Mouse (Mus musculus) CH12.LX (cell line): ENCODE measurements around the gene Gm20388. TPM values are rescaled to one million over a fixed set of nuclear protein-coding genes. Genes with fewer than 3 reads are reported as not detected.

Experiments used
- DNase-seq: peaks from one replicate; pipeline ENCODE4 v3.0.0-alpha.2; 2013; ENCODE audit errors: extremely low read depth
- H3K27ac ChIP-seq: 2 replicates; pipeline ENCODE4 v1.5.1; 2012; ENCODE audit warnings: low read depth, mild to moderate bottlenecking, control low read depth, moderate library complexity; ENCODE audit not compliant: insufficient read depth
- H3K27me3 ChIP-seq: replicated peaks from 2 replicates; pipeline ENCODE3; 2012; ENCODE audit warnings: inconsistent platforms
- H3K36me3 ChIP-seq, 2 experiments: replicated peaks in 1 of 2; 2 replicates each; pipeline versions ENCODE3 to v1.6.1; 2012; ENCODE audit warnings: inconsistent platforms in 1 of 2, low read length in 1 of 2, mild to moderate bottlenecking in 1 of 2, mixed read lengths in 1 of 2, moderate library complexity in 1 of 2; ENCODE audit not compliant: control insufficient read depth in 1 of 2, insufficient read depth in 1 of 2
- H3K4me1 ChIP-seq, 2 experiments: 2 replicates each; pipeline ENCODE4 v1.6.1; 2012; ENCODE audit warnings: inconsistent platforms in 1 of 2, moderate library complexity in 1 of 2; ENCODE audit not compliant: insufficient read depth in 2 of 2, control insufficient read depth in 1 of 2
- H3K4me2 ChIP-seq: 2 replicates; pipeline ENCODE4 v1.6.1; 2012; ENCODE audit warnings: low read depth, mild to moderate bottlenecking, control low read depth; ENCODE audit not compliant: poor library complexity, insufficient read depth, severe bottlenecking
- H3K4me3 ChIP-seq, 3 experiments: fragments of 150-350 bp in 1 of 3; sonication (generic) in 1 of 3; replicated peaks in 1 of 3; 2 replicates each; pipeline versions ENCODE3 to v1.5.1; 2011 to 2012; ENCODE audit warnings: low read depth in 2 of 3, low read length in 2 of 3, mild to moderate bottlenecking in 2 of 3, moderate library complexity in 2 of 3, control low read depth in 1 of 3, improper control_type of control experiment in 1 of 3, inconsistent platforms in 1 of 3, mixed read lengths in 1 of 3; ENCODE audit not compliant: poor library complexity in 1 of 3
- H3K79me2 ChIP-seq: replicated peaks from 2 replicates; pipeline ENCODE4 v1.6.1; 2012; ENCODE audit warnings: mild to moderate bottlenecking, moderate library complexity; ENCODE audit not compliant: control insufficient read depth, poor library complexity, insufficient read depth, severe bottlenecking; ENCODE audit errors: extremely low read depth
- H3K9ac ChIP-seq: 2 replicates; pipeline ENCODE4 v1.6.1; 2012; ENCODE audit warnings: low read depth, mild to moderate bottlenecking, control low read depth, moderate library complexity; ENCODE audit not compliant: insufficient read depth
- H3K9me3 ChIP-seq: replicated peaks from 2 replicates; pipeline ENCODE3; 2012; ENCODE audit warnings: low read length, inconsistent platforms, mixed read lengths
- BHLHE40 ChIP-seq: IDR thresholded peaks from 2 replicates; pipeline ENCODE4 v1.6.1; 2011; ENCODE audit warnings: mild to moderate bottlenecking, low read depth, low read length, improper control_type of control experiment
- CHD2 ChIP-seq: IDR thresholded peaks from 2 replicates; pipeline ENCODE4 v1.6.1; 2011; ENCODE audit warnings: low read length, improper control_type of control experiment
- CTCF ChIP-seq, 2 experiments: IDR thresholded peaks in 1 of 2; conservative IDR thresholded peaks in 1 of 2; 2 replicates each; pipeline ENCODE4 v1.5.1; 2011 to 2012; ENCODE audit warnings: low read depth in 2 of 2, low read length in 2 of 2, improper control_type of control experiment in 1 of 2, inconsistent platforms in 1 of 2, mild to moderate bottlenecking in 1 of 2, moderate library complexity in 1 of 2
- E2F4 ChIP-seq: IDR thresholded peaks from 2 replicates; pipeline ENCODE4 v1.6.1; 2011; ENCODE audit warnings: low read depth, low read length, improper control_type of control experiment; ENCODE audit not compliant: insufficient replicate concordance
- ELF1 ChIP-seq: IDR thresholded peaks from 2 replicates; pipeline ENCODE4 v1.6.1; 2014; ENCODE audit warnings: low read depth, mild to moderate bottlenecking, inconsistent platforms, low read length, improper control_type of control experiment
- EP300 ChIP-seq: IDR thresholded peaks from 2 replicates; pipeline ENCODE4 v1.6.1; 2011; ENCODE audit warnings: low read length, improper control_type of control experiment
- ETS1 ChIP-seq: conservative IDR thresholded peaks from 2 replicates; pipeline ENCODE4 v1.6.1; 2012; ENCODE audit warnings: low read depth, mild to moderate bottlenecking, inconsistent platforms, low read length, improper control_type of control experiment, moderate library complexity
- GABPA ChIP-seq: IDR thresholded peaks from 2 replicates; pipeline ENCODE4 v1.6.1; 2012; ENCODE audit warnings: low read depth, low read length, improper control_type of control experiment, inconsistent platforms; ENCODE audit not compliant: insufficient replicate concordance
- HCFC1 ChIP-seq: IDR thresholded peaks from 2 replicates; pipeline ENCODE4 v1.6.1; 2012; ENCODE audit warnings: low read depth, mild to moderate bottlenecking, inconsistent platforms, low read length, improper control_type of control experiment
- MAFK ChIP-seq: IDR thresholded peaks from 2 replicates; pipeline ENCODE4 v1.6.1; 2011; ENCODE audit warnings: low read length, improper control_type of control experiment; ENCODE audit not compliant: insufficient replicate concordance
- MAX ChIP-seq: IDR thresholded peaks from 2 replicates; pipeline ENCODE4 v1.6.1; 2011; ENCODE audit warnings: low read length, improper control_type of control experiment
- MAZ ChIP-seq: IDR thresholded peaks from 2 replicates; pipeline ENCODE4 v1.6.1; 2012; ENCODE audit warnings: low read depth, mild to moderate bottlenecking, inconsistent platforms, low read length, improper control_type of control experiment, moderate library complexity
- MEF2A ChIP-seq: IDR thresholded peaks from 2 replicates; pipeline ENCODE4 v1.6.1; 2014; ENCODE audit warnings: low read depth, mild to moderate bottlenecking, inconsistent platforms, low read length, improper control_type of control experiment, borderline replicate concordance
- MYC ChIP-seq: IDR thresholded peaks from 2 replicates; pipeline ENCODE4 v1.6.1; 2011; ENCODE audit warnings: low read depth, mild to moderate bottlenecking, improper control_type of control experiment, low read length
- NELFE ChIP-seq: IDR thresholded peaks from 2 replicates; pipeline ENCODE4 v1.6.1; 2011; ENCODE audit warnings: low read depth, low read length, improper control_type of control experiment
- NRF1 ChIP-seq: IDR thresholded peaks from 2 replicates; pipeline ENCODE4 v1.6.1; 2014; ENCODE audit warnings: low read depth, mild to moderate bottlenecking, inconsistent platforms, low read length, improper control_type of control experiment, moderate library complexity
- POLR2A ChIP-seq: IDR thresholded peaks from 2 replicates; pipeline ENCODE4 v1.6.1; 2011; ENCODE audit warnings: low read depth, mild to moderate bottlenecking, improper control_type of control experiment, low read length
- SIN3A ChIP-seq: IDR thresholded peaks from 2 replicates; pipeline ENCODE4 v1.6.1; 2012; ENCODE audit warnings: low read length, improper control_type of control experiment, inconsistent platforms
- SMC3 ChIP-seq: IDR thresholded peaks from 2 replicates; pipeline ENCODE4 v1.6.1; 2011; ENCODE audit warnings: low read depth, low read length, improper control_type of control experiment
- TBP ChIP-seq: conservative IDR thresholded peaks from 2 replicates; pipeline ENCODE4 v1.6.1; 2011; ENCODE audit warnings: low read depth, low read length, improper control_type of control experiment
- TCF12 ChIP-seq: IDR thresholded peaks from 2 replicates; pipeline ENCODE4 v1.6.1; 2014; ENCODE audit warnings: low read depth, mild to moderate bottlenecking, inconsistent platforms, low read length, improper control_type of control experiment
- UBTF ChIP-seq: IDR thresholded peaks from 2 replicates; pipeline ENCODE4 v1.6.1; 2012; ENCODE audit warnings: low read depth, mild to moderate bottlenecking, inconsistent platforms, low read length, improper control_type of control experiment, moderate library complexity
- USF1 ChIP-seq: IDR thresholded peaks from 2 replicates; pipeline ENCODE4 v1.6.1; 2014; ENCODE audit warnings: low read depth, mild to moderate bottlenecking, inconsistent platforms, low read length, improper control_type of control experiment
- ZKSCAN1 ChIP-seq: IDR thresholded peaks from 2 replicates; pipeline ENCODE4 v1.6.1; 2012; ENCODE audit warnings: low read depth, inconsistent platforms, low read length, improper control_type of control experiment, borderline replicate concordance
- ZMIZ1 ChIP-seq: IDR thresholded peaks from 2 replicates; pipeline ENCODE4 v1.6.1; 2012; ENCODE audit warnings: low read depth, mild to moderate bottlenecking, inconsistent platforms, low read length, improper control_type of control experiment
- ZNF384 ChIP-seq: IDR thresholded peaks from 2 replicates; pipeline ENCODE4 v1.6.1; 2012; ENCODE audit warnings: low read depth, low read length, improper control_type of control experiment, inconsistent platforms
- dilution Hi-C: fragments of 300-500 bp; cut with MboI; formaldehyde crosslinking; loops from 2 replicates; pipeline ENCODE4 v1.14.3; 2020; ENCODE audit warnings: low sequenced_read_pairs; ENCODE audit not compliant: extremely low pct_unique_long_range_greater_than_20kb, extremely low pct_ligation_motif_present
- in situ Hi-C: fragments of 300-500 bp; cut with MboI; formaldehyde crosslinking; loops from 3 replicates; pipeline ENCODE4 v1.14.3; 2019; ENCODE audit warnings: low sequenced_read_pairs, low pct_ligation_motif_present, low pct_unique_long_range_greater_than_20kb, mixed read lengths
- polyA plus RNA-seq: library from polyadenylated mRNA; unstranded; fragments of >175 nt; gene quantifications from 2 replicates; pipeline ENCODE4 v1.2.1, GENCODE M21; 2012; ENCODE audit warnings: low read depth; ENCODE audit not compliant: insufficient read length
- total RNA-seq, 2 experiments: library from RNA; depleted of rRNA; stranded (reverse); fragments of 300-350 nt in 1 of 2; fragments of >200 nt in 1 of 2; gene quantifications; 2 replicates each; pipeline ENCODE4 v1.2.3; 2012 to 2014

Gene Gm20388
- total and polyA plus RNA-seq, 3 experiments = 14.8 to 26.3 (median 22.2) TPM

- no peak overlapping the region for H3K9ac ChIP-seq
- H3K4me3 ChIP-seq = no peak overlapping the region
- no peaks in the 10 kb centered on the region for H3K9me3 ChIP-seq
- in situ Hi-C loops = no loop called here
- H3K27ac ChIP-seq = no peak overlapping the region; the same call in 1 of the 2 replicates
- H3K27me3 ChIP-seq = no peaks in the 10 kb centered on the region
- peaks cover 0 to 25% of the 10 kb centered on the region in 2 experiments; a peak in 2 of 4 replicates for H3K4me1 ChIP-seq
- H3K36me3 ChIP-seq = peaks cover 77 to 96% of the 10 kb centered on the region in 2 experiments
- dilution Hi-C loops = no loop called here
- H3K4me2 ChIP-seq = no peak overlapping the region
- no peak for TF ChIP-seq CTCF (conservative IDR thresholded peaks at IDR 0.05 in 1 of 2, IDR thresholded peaks at IDR 0.05 in 1 of 2; ENCODE audit: low read depth in 2 of 2, low read length in 2 of 2)
- no peak for TF ChIP-seq ZNF384
- TF ChIP-seq GABPA = no peak
- no peak for TF ChIP-seq MAFK
- TF ChIP-seq NELFE = no peak
- TF ChIP-seq ELF1 = no peak
- TF ChIP-seq E2F4 = no peak
- TF ChIP-seq MAX = no peak
- no peak for TF ChIP-seq UBTF
- TF ChIP-seq HCFC1 = no peak
- no peak for TF ChIP-seq NRF1
- no peak for TF ChIP-seq TCF12
- TF ChIP-seq BHLHE40 = no peak
- no peak for TF ChIP-seq ETS1
- TF ChIP-seq MEF2A = no peak
- no peak for TF ChIP-seq CHD2
- TF ChIP-seq MYC = no peak
- TF ChIP-seq USF1 = no peak
- H3K79me2 ChIP-seq = no peaks in the 10 kb centered on the region
- DNase-seq = no peak
Observed at GRCm38 (mm10) chr8:122415554-122415953, 2504.9 kb downstream of the Gm20388 start.

GRCm38 (mm10) chr8:122419881-122420555 lies 2509.4 kb downstream of the Gm20388 start:
- no peak overlapping the region for H3K9ac ChIP-seq
- H3K27ac ChIP-seq = no peak overlapping the region
- TF ChIP-seq TBP (no peak), ETS1 (no peak), POLR2A (no peak), MAX (no peak), ZKSCAN1 (no peak), GABPA (no peak), USF1 (no peak), SIN3A (no peak), HCFC1 (no peak), NELFE (no peak), BHLHE40 (no peak), MAZ (no peak), EP300 (no peak), SMC3 (no peak), ZMIZ1 (no peak)
- no peaks in the 10 kb centered on the region for H3K79me2 ChIP-seq
- H3K9me3 ChIP-seq = no peaks in the 10 kb centered on the region
- peaks cover 6 to 55% of the 10 kb centered on the region in 2 experiments for H3K4me1 ChIP-seq
- H3K4me3 ChIP-seq = no peak overlapping the region
- dilution Hi-C loops = no loop called here
- no peaks in the 10 kb centered on the region for H3K27me3 ChIP-seq
- no peak for DNase-seq
- H3K4me2 ChIP-seq = no peak overlapping the region
- peaks cover 56 to 88% of the 10 kb centered on the region in 2 experiments for H3K36me3 ChIP-seq
- in situ Hi-C loops = no loop called here
